Mouse (Mus musculus): ENCODE measurements around the gene Gtf2h2. TPM values are rescaled to one million over a fixed set of nuclear protein-coding genes. Genes with fewer than 3 reads are reported as not detected.

Gtf2h2 gene
- 85.4 and 86.2 TPM in 2 replicates for polyA plus RNA-seq (2014; fragmentation: Nextera tagmentation; extraction: Ambion mirVana)

DNA sequence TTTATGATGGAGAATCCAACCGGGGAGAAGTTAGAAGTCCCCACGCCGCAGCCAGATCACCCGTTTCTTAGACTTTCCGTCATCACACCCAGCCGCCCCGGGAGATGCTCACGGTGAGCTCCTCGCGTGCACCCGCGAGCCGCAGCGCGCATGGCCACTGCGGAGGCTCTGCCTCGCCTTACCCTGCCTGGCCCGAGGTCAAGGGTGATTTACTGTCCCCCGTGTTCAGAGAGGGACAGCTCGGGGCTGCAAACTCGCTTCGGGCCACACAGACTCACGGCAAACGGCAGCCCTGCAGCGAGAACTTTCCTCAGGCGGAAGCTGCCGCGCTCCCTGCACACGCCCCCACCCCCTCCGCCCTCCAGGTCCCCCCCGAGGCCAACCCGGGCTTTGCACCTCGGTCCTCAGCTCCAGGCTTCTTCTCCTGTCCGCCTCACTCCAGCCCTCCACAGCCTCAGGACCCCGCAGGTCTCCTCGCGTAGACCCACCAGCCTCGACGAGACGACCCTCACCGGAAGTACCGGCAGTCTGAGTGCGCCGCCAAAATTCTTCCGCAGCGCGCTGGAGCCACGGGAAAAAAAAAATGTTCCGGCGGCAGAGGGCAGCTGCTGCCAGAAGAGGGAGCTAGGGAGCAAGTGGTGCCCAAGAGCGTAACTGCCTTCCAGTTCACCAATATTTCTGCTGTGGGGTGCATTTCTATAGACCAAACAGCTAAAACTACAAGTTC is at the start of gene Gtf2h2:
Gene Gtf2h2 (minus strand): TSS at position 519 of the 727 bp plus-strand sequence.
- H3K4me3 ChIP-seq (ENCODE audit: low read depth, low read length), result peak within 1 kb of the TSS; percentile 87
- no peaks in the 10 kb centered on the region for H3K9me3 ChIP-seq (ENCODE audit: control insufficient read depth, low read length)
- H3K27me3 ChIP-seq (ENCODE audit: control insufficient read depth, insufficient read depth, low read length), result no peaks in the 10 kb centered on the region
- DNase-seq (ENCODE audit: low spot score, missing footprints), result peak; percentile 99
- H3K36me3 ChIP-seq (ENCODE audit: control insufficient read depth, insufficient read depth, low read length), result no peaks in the 10 kb centered on the region
- peak within 1 kb of the TSS; percentile 74 for H3K27ac ChIP-seq (ENCODE audit: low read depth, low read length)
- no peaks in the 10 kb centered on the region; the same call in 1 of the 2 replicates for H3K4me1 ChIP-seq (ENCODE audit: control insufficient read depth, insufficient read depth, low read length)
- peak within 1 kb of the TSS; percentile 56 for H3K4me2 ChIP-seq
- WGBS, result under 1% methylated on average over 48 of the region's 51 CpGs
- H3K9ac ChIP-seq (ENCODE audit: low read length), result peak within 1 kb of the TSS; percentile 89
- ATAC-seq (ENCODE audit: low FRiP score), result peak; percentile 90

GRCm38 (mm10) chr13:100536149-100536548 is 43.8 kb upstream of the Gtf2h2 start:
- WGBS, result 82% methylated on average over 3 of the region's 3 CpGs
- H3K9ac ChIP-seq (ENCODE audit: low read length), result no peak overlapping the region
- H3K36me3 ChIP-seq (ENCODE audit: control insufficient read depth, insufficient read depth, low read length), result no peaks in the 10 kb centered on the region
- H3K9me3 ChIP-seq (ENCODE audit: control insufficient read depth, low read length), result no peaks in the 10 kb centered on the region
- no peaks in the 10 kb centered on the region for H3K4me1 ChIP-seq (ENCODE audit: control insufficient read depth, insufficient read depth, low read length)
- no peak overlapping the region for H3K4me2 ChIP-seq
- H3K27ac ChIP-seq (ENCODE audit: low read depth, low read length), result no peak overlapping the region
- ATAC-seq (ENCODE audit: low FRiP score) (no peak), DNase-seq (ENCODE audit: low spot score, missing footprints) (no peak)
- H3K4me3 ChIP-seq (ENCODE audit: low read depth, low read length), result no peak overlapping the region
- no peaks in the 10 kb centered on the region for H3K27me3 ChIP-seq (ENCODE audit: control insufficient read depth, insufficient read depth, low read length)

DNA sequence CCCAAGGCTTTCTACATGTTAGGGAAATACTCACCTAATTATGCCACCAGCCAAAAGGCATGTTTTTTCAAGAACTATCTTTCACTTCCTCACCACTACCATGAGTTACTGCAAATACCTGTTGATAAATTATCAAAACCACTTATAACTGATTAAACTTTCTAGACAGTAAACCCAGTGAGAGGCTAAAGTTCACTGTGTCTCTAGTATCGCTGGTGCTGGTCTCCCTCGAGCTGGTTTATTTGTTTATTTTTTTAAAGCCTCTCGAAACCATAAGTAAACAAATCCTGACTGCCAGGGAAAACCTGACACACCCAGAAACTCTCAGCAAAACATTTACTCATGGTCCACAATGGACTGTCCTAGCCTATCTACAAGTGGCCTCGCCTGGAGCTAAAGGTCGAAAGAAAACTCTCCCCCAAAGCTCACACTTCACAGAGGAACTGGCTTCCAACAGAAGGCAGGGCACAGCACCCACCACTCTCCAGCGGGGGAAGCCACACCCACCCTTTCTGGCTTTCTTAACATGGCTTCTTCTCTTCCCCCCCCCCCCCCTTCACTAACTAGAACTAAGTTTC is 40.5 kb upstream of the Gtf2h2 start:
- no peak for ATAC-seq (ENCODE audit: low FRiP score)
- H3K27ac ChIP-seq (ENCODE audit: low read depth, low read length), result no peak overlapping the region
- H3K27me3 ChIP-seq (ENCODE audit: control insufficient read depth, insufficient read depth, low read length), result no peaks in the 10 kb centered on the region
- H3K9ac ChIP-seq (ENCODE audit: low read length), result no peak overlapping the region
- H3K9me3 ChIP-seq (ENCODE audit: control insufficient read depth, low read length), result no peaks in the 10 kb centered on the region
- H3K4me2 ChIP-seq, result no peak overlapping the region
- H3K4me3 ChIP-seq (ENCODE audit: low read depth, low read length), result no peak overlapping the region
- no peaks in the 10 kb centered on the region for H3K36me3 ChIP-seq (ENCODE audit: control insufficient read depth, insufficient read depth, low read length)
- no peak for DNase-seq (ENCODE audit: low spot score, missing footprints)
- no peaks in the 10 kb centered on the region for H3K4me1 ChIP-seq (ENCODE audit: control insufficient read depth, insufficient read depth, low read length)
- WGBS, result 68% methylated on average over 6 of the region's 6 CpGs

DNA sequence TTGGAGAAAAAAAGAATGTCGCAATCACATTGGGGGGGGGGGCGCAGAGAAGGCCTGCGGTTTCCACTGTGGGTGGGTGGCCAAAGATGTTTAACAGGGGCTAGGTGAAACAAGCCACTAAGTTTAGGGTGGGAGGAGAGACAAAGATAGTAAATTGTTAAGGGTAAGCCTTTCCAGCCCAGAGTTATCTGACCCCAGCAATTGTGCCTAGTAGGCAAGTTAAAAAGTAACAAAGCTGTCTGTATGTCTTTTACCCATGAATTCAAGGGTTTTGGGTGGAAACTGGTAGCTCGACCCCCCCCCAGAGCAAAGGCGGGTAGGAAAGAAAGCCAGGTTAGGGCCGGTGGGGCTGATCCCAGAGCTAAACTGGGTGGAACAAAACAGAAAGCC is 34.3 kb upstream of the Gtf2h2 start:
- Histone ChIP-seq H3K4me1 (ENCODE audit: control insufficient read depth, insufficient read depth, low read length) (no peaks in the 10 kb centered on the region), H3K27me3 (ENCODE audit: control insufficient read depth, insufficient read depth, low read length) (no peaks in the 10 kb centered on the region), H3K9ac (ENCODE audit: low read length) (no peak overlapping the region), H3K4me3 (ENCODE audit: low read depth, low read length) (no peak overlapping the region), H3K9me3 (ENCODE audit: control insufficient read depth, low read length) (no peaks in the 10 kb centered on the region), H3K36me3 (ENCODE audit: control insufficient read depth, insufficient read depth, low read length) (no peaks in the 10 kb centered on the region), H3K27ac (ENCODE audit: low read depth, low read length) (no peak overlapping the region), H3K4me2 (no peak overlapping the region)
- 78% methylated on average over 6 of the region's 6 CpGs for WGBS
- ATAC-seq (ENCODE audit: low FRiP score) (no peak), DNase-seq (ENCODE audit: low spot score, missing footprints) (no peak)

DNA sequence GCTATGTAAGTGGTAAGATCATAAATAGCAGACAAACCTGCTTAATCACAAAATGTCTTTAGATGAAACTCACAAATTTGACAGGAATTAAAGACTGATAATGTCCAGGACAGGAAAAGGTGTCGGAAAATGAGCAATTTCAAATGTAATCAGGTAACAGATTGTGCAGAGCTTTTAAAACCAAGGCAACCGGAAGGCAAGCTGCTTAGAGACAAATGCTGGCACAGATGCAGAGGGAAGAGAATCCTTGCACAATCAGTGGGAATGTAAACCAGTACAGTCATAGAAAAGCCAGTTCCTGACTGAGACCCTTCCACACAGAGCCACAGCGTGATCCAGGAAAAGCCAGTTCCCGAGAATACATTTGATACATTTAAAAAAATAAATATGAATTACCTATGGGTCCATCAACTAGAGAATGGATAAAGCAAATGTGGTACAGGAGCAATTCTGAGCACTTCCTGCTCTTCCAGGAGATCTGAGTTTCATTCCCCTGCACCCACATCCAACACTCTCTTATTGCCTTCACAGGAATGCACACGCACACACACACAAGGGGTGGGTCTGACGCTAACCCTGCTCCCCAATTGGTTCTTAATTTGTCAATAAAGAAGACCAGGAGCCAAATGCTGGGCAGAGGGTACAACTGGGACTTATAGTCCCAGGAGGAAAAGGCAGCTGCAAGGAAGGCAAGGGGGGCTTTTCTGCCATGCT is 33.7 kb upstream of the Gtf2h2 start:
- Histone ChIP-seq H3K27ac (ENCODE audit: low read depth, low read length) (no peak overlapping the region), H3K4me1 (ENCODE audit: control insufficient read depth, insufficient read depth, low read length) (no peaks in the 10 kb centered on the region), H3K9me3 (ENCODE audit: control insufficient read depth, low read length) (no peaks in the 10 kb centered on the region), H3K27me3 (ENCODE audit: control insufficient read depth, insufficient read depth, low read length) (no peaks in the 10 kb centered on the region), H3K4me3 (ENCODE audit: low read depth, low read length) (no peak overlapping the region), H3K36me3 (ENCODE audit: control insufficient read depth, insufficient read depth, low read length) (no peaks in the 10 kb centered on the region), H3K4me2 (no peak overlapping the region), H3K9ac (ENCODE audit: low read length) (no peak overlapping the region)
- WGBS, result 76% methylated on average over 6 of the region's 6 CpGs
- DNase-seq (ENCODE audit: low spot score, missing footprints) (no peak), ATAC-seq (ENCODE audit: low FRiP score) (no peak)

DNA sequence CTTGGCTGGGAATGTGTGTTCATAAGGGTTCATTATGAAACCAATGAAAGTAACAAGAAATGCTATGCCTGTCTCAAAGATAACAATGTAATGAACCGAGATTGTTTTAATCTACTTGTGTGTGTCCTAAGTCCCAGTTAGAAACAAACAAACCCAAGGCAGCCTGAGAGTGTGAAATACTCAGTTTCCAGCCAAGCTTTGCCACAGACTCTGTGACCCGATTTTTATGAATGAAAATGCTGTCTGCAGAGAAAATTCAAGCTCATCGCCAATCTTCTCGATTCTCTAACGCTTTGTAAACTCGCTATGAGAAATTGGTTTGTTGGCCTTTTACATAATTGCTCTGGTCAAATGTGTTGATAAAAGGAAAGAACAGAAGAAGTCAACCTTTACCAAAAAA is 32.5 kb upstream of the Gtf2h2 start:
- Histone ChIP-seq H3K9me3 (ENCODE audit: control insufficient read depth, low read length) (no peaks in the 10 kb centered on the region), H3K4me2 (no peak overlapping the region), H3K27me3 (ENCODE audit: control insufficient read depth, insufficient read depth, low read length) (no peaks in the 10 kb centered on the region), H3K9ac (ENCODE audit: low read length) (no peak overlapping the region), H3K36me3 (ENCODE audit: control insufficient read depth, insufficient read depth, low read length) (no peaks in the 10 kb centered on the region), H3K4me1 (ENCODE audit: control insufficient read depth, insufficient read depth, low read length) (no peaks in the 10 kb centered on the region), H3K4me3 (ENCODE audit: low read depth, low read length) (no peak overlapping the region), H3K27ac (ENCODE audit: low read depth, low read length) (no peak overlapping the region)
- 89% methylated on average over 6 of the region's 6 CpGs for WGBS
- no peak for ATAC-seq (ENCODE audit: low FRiP score)
- DNase-seq (ENCODE audit: low spot score, missing footprints), result no peak

DNA sequence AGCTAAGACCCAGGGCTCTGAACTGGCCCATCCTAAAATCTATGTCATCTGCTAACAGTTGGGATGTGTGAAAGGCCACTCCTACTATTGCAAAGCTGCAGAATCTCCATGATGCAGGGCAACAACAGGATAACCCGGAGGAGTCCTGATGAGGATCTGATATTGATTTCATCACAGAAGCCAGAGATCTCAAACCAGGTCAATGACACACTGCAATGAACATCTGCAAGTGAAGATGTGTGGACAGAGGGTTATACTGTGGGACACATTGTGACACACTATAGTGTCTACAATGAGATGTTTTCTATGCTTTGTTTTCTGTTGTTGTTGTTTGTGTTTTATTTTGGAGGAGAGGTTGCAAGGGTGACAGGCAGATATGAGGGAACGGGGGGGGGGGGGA is 31.3 kb upstream of the Gtf2h2 start:
- WGBS, result 95% methylated on average over 2 of the region's 2 CpGs
- no peak overlapping the region for H3K4me2 ChIP-seq
- ATAC-seq (ENCODE audit: low FRiP score), result no peak
- no peaks in the 10 kb centered on the region for H3K27me3 ChIP-seq (ENCODE audit: control insufficient read depth, insufficient read depth, low read length)
- no peak overlapping the region for H3K4me3 ChIP-seq (ENCODE audit: low read depth, low read length)
- H3K27ac ChIP-seq (ENCODE audit: low read depth, low read length), result no peak overlapping the region
- no peaks in the 10 kb centered on the region for H3K4me1 ChIP-seq (ENCODE audit: control insufficient read depth, insufficient read depth, low read length)
- DNase-seq (ENCODE audit: low spot score, missing footprints), result no peak
- H3K9ac ChIP-seq (ENCODE audit: low read length), result no peak overlapping the region
- H3K36me3 ChIP-seq (ENCODE audit: control insufficient read depth, insufficient read depth, low read length), result no peaks in the 10 kb centered on the region
- no peaks in the 10 kb centered on the region for H3K9me3 ChIP-seq (ENCODE audit: control insufficient read depth, low read length)

DNA sequence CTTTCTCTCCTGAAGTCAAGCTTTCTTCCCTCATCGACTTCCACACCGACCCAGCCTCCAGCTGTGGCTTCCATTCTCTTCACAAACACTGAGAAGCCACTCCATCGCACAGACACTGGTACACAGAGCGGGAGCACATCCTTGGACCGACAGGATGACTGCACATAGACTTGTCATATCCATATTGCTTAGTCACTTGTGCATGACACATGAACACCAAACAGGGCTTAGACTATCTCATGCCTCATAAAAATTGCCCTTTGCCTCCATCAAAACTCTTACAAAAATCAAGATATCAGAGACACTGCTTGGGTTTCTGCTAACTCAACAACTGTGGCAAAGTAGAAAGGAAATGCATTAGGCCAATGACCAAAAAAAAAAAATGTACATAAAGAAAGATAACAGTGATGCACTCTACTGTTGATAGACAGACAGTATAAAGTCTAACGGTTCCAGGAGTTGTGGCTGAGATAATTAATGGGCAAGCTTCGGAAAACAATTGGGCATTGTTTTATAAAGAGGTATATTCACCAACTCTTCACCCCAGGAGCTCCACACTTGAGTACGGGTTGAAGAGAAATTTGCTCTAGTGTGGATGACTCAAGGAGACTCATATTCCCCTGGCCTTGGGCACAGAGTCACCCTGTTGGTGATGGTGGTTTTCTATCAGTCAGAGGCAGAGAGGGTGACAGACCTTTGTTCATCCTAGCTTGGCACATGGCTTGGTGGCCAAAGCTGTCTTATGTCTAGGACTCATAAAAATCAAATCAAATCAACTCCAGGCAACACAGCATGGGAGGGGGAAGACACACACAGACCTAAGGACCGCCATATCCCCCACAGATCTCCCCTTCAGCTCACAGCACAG is 29.6 kb upstream of the Gtf2h2 start:
- Histone ChIP-seq H3K4me1 (ENCODE audit: control insufficient read depth, insufficient read depth, low read length) (no peaks in the 10 kb centered on the region), H3K9me3 (ENCODE audit: control insufficient read depth, low read length) (no peaks in the 10 kb centered on the region), H3K4me3 (ENCODE audit: low read depth, low read length) (no peak overlapping the region), H3K27ac (ENCODE audit: low read depth, low read length) (no peak overlapping the region), H3K27me3 (ENCODE audit: control insufficient read depth, insufficient read depth, low read length) (no peaks in the 10 kb centered on the region), H3K4me2 (no peak overlapping the region), H3K9ac (ENCODE audit: low read length) (no peak overlapping the region), H3K36me3 (ENCODE audit: control insufficient read depth, insufficient read depth, low read length) (no peaks in the 10 kb centered on the region)
- WGBS, result 86% methylated on average over 9 of the region's 9 CpGs
- no peak for DNase-seq (ENCODE audit: low spot score, missing footprints)
- ATAC-seq (ENCODE audit: low FRiP score), result no peak
